Mouse (Mus musculus) C3H10T1/2 (cell line): ENCODE measurements around the gene Sla2. TPM values are rescaled to one million over a fixed set of nuclear protein-coding genes. Genes with fewer than 3 reads are reported as not detected.

ENCODE experiments used
- polyA plus RNA-seq, 2 experiments: library from polyadenylated mRNA; unstranded; fragments of >200 nt; fragmentation: generic; extraction: Trizol; gene quantifications; one replicate each; pipeline ENCODE4 v1.2.1; 2012; ENCODE audit warnings: missing spikeins in 2 of 2

Gene Sla2
- under 1 TPM; 0.37 to 0.57 TPM for polyA plus RNA-seq

GRCm38 (mm10) chr2:156887017-156887416 is at the start of gene Sla2:
Gene Sla2, minus strand, starts transcription at chr2:156887192.

GRCm38 (mm10) chr2:156862772-156863486 is 24.1 kb downstream of the Sla2 start, which contains the start of gene Rab5if:
Gene Rab5if, plus strand, starts transcription at chr2:156863128.

GRCm38 (mm10) chr2:156857835-156858234 is 29.2 kb downstream of the Sla2 start, which contains the start of gene 4930518I15Rik:
Gene 4930518I15Rik, minus strand, starts transcription at chr2:156857946.

GRCm38 (mm10) chr2:156839319-156840191 is 47.4 kb downstream of the Sla2 start, which contains the start of gene Tgif2:
Gene Tgif2, plus strand, starts transcription at chr2:156840007.

Other genes starting within 250 kb of the Sla2 start
- gene Myl9, start 111.8 kb downstream of the Sla2 start, polyA plus RNA-seq = 10 to 100 TPM in 1 of 2 experiments, 1 to 10 TPM in 1; 2.9 to 24.5 TPM
- 1 to 10 TPM in 1 of 2 experiments, under 1 TPM in 1; 0.70 to 2.3 TPM for gene Tgif2, start 47.2 kb downstream of the Sla2 start, polyA plus RNA-seq
- gene 4930518I15Rik, start 29.2 kb downstream of the Sla2 start, polyA plus RNA-seq = 1 to 10 TPM in 1 of 2 experiments, under 1 TPM in 1; 0.06 to 1.0 TPM
- gene Rab5if, start 24.1 kb downstream of the Sla2 start, polyA plus RNA-seq = 100 to 1,000 TPM; 129 to 173 TPM
- gene Ndrg3, start 104.9 kb upstream of the Sla2 start, polyA plus RNA-seq = 10 to 100 TPM; 15.8 to 63.3 TPM
- gene Dsn1, start 120.0 kb upstream of the Sla2 start, polyA plus RNA-seq = 1 to 10 TPM; 1.4 to 8.6 TPM
- 10 to 100 TPM in 1 of 2 experiments, 1 to 10 TPM in 1; 1.3 to 10.1 TPM for gene Soga1, start 192.1 kb upstream of the Sla2 start, polyA plus RNA-seq
- gene Tldc2, start 199.9 kb upstream of the Sla2 start, polyA plus RNA-seq = not detected
- 10 to 100 TPM in 1 of 2 experiments, 1 to 10 TPM in 1; 6.4 to 24.3 TPM for gene Samhd1, start 248.1 kb upstream of the Sla2 start, polyA plus RNA-seq